Mouse (Mus musculus) intestine, postnatal 0 days (tissue): ENCODE measurements at regions not wholly inside any gene's neighbourhood (a gene's known extent, or its start where the extent isn't known, plus 50 kb on each side); places are given as distances from the start of the nearest gene placed in this dataset.

Source experiments
- ATAC-seq: fragments of 200-750 bp; cut with Nextera tagmentation; 2 replicates; pipeline ENCODE4 v1.8.0; 2017; ENCODE audit warnings: mild to moderate bottlenecking, moderate TSS enrichment, moderate library complexity
- H3K27ac ChIP-seq: fragments of 300-500 bp; sonication (generic); 2 replicates; pipeline ENCODE4 v1.5.1; 2014; ENCODE audit warnings: mild to moderate bottlenecking, low read depth, low read length, moderate library complexity
- H3K27me3 ChIP-seq: fragments of 300-500 bp; sonication (generic); replicated peaks from 2 replicates; pipeline ENCODE4 v1.6.1; 2014; ENCODE audit warnings: low read length, mixed read lengths; ENCODE audit not compliant: control insufficient read depth, insufficient read depth
- H3K36me3 ChIP-seq: fragments of 300-500 bp; sonication (generic); 2 replicates; pipeline ENCODE4 v1.6.1; 2014; ENCODE audit warnings: mild to moderate bottlenecking, moderate library complexity; ENCODE audit not compliant: control insufficient read depth, insufficient read depth
- H3K4me1 ChIP-seq: fragments of 300-500 bp; sonication (generic); replicated peaks from 2 replicates; pipeline ENCODE4 v1.6.1; 2014; ENCODE audit warnings: antibody characterized with exemption, low read length, mixed read lengths; ENCODE audit not compliant: control insufficient read depth, insufficient read depth
- H3K4me2 ChIP-seq: fragments of 300-500 bp; sonication (generic); replicated peaks from 2 replicates; pipeline ENCODE4 v1.6.1; 2014; ENCODE audit warnings: low read depth, mild to moderate bottlenecking, moderate library complexity
- H3K4me3 ChIP-seq: fragments of 300-500 bp; sonication (generic); 2 replicates; pipeline ENCODE4 v1.5.1; 2014; ENCODE audit warnings: low read depth, low read length
- H3K9ac ChIP-seq: fragments of 300-500 bp; sonication (generic); 2 replicates; pipeline ENCODE4 v1.6.1; 2014; ENCODE audit warnings: mild to moderate bottlenecking, low read depth, low read length
- H3K9me3 ChIP-seq: fragments of 300-500 bp; sonication (generic); 2 replicates; pipeline ENCODE4 v1.6.1; 2016; ENCODE audit warnings: mixed run types; ENCODE audit not compliant: control insufficient read depth
- CTCF ChIP-seq: sonication (generic); IDR thresholded peaks from 2 replicates; pipeline ENCODE4 v1.5.1; 2016; ENCODE audit warnings: low read depth, mild to moderate bottlenecking, control low read depth, antibody characterized with exemption, moderate library complexity
- WGBS: fragments of 180-500 bp; shearing (Covaris S2); extraction: QIAGEN DNeasy Blood & Tissue Kit; methylation state at CpG from one replicate; pipeline ENCODE4 v1.1.7; 2014; 5-methylcytosine and 5-hydroxymethylcytosine counted together

GRCm38 (mm10) chr4:7581931-7582330, 656.9 kb downstream of the Car8 start:
- H3K9me3 ChIP-seq = no peaks in the 10 kb centered on the region
- no peak for ATAC-seq
- H3K4me1 ChIP-seq = no peaks in the 10 kb centered on the region
- TF ChIP-seq CTCF = no peak
- H3K27me3 ChIP-seq = no peaks in the 10 kb centered on the region
- H3K4me3 ChIP-seq = no peak overlapping the region
- no peak overlapping the region for H3K4me2 ChIP-seq
- H3K9ac ChIP-seq = no peak overlapping the region
- H3K36me3 ChIP-seq = no peaks in the 10 kb centered on the region
- 82% methylated on average over 4 of the region's 4 CpGs for WGBS
- no peak overlapping the region for H3K27ac ChIP-seq

- ATAC-seq = no peak
- Histone ChIP-seq H3K27me3 (no peaks in the 10 kb centered on the region), H3K4me3 (no peak overlapping the region), H3K9ac (no peak overlapping the region), H3K9me3 (no peaks in the 10 kb centered on the region), H3K36me3 (no peaks in the 10 kb centered on the region), H3K4me1 (no peaks in the 10 kb centered on the region), H3K27ac (no peak overlapping the region), H3K4me2 (0 out of 2 replicates have a peak overlapping the region, but pooled peaks have one; percentile 1)
- 41% methylated on average over 8 of the region's 8 CpGs for WGBS
- no peak for TF ChIP-seq CTCF
Observed at GRCm38 (mm10) chr4:7581220-7581916, 657.5 kb downstream of the Car8 start.

GRCm38 (mm10) chr4:7580554-7581219, 658.2 kb downstream of the Car8 start:
- 39% methylated on average over 10 of the region's 10 CpGs for WGBS

GRCm38 (mm10) chr4:7574011-7574410, 664.8 kb downstream of the Car8 start:
- Histone ChIP-seq H3K4me2 (no peak overlapping the region), H3K4me1 (no peaks in the 10 kb centered on the region), H3K4me3 (no peak overlapping the region), H3K27me3 (no peaks in the 10 kb centered on the region), H3K9me3 (no peaks in the 10 kb centered on the region), H3K9ac (no peak overlapping the region), H3K36me3 (no peaks in the 10 kb centered on the region), H3K27ac (no peak overlapping the region)
- WGBS = 80% methylated on average over 2 of the region's 2 CpGs
- TF ChIP-seq CTCF = no peak
- ATAC-seq = no peak

More at GRCm38 (mm10) chr4:7580554-7581219, 658.2 kb downstream of the Car8 start:
- no peak overlapping the region for H3K4me3 ChIP-seq
- H3K36me3 ChIP-seq = no peaks in the 10 kb centered on the region
- H3K27ac ChIP-seq = no peak overlapping the region
- TF ChIP-seq CTCF = no peak
- ATAC-seq = no peak
- H3K27me3 ChIP-seq = no peaks in the 10 kb centered on the region
- H3K9me3 ChIP-seq = no peaks in the 10 kb centered on the region
- no peaks in the 10 kb centered on the region for H3K4me1 ChIP-seq
- H3K4me2 ChIP-seq = peak overlapping the region; percentile 1; the same call in 1 of the 2 replicates
- no peak overlapping the region for H3K9ac ChIP-seq

GRCm38 (mm10) chr4:7567687-7568393, 671.0 kb downstream of the Car8 start:
- Histone ChIP-seq H3K9me3 (no peaks in the 10 kb centered on the region), H3K27ac (no peak overlapping the region), H3K4me3 (no peak overlapping the region), H3K4me2 (no peak overlapping the region), H3K9ac (no peak overlapping the region), H3K27me3 (no peaks in the 10 kb centered on the region), H3K4me1 (no peaks in the 10 kb centered on the region), H3K36me3 (no peaks in the 10 kb centered on the region)
- 39% methylated on average over 6 of the region's 6 CpGs for WGBS
- no peak for ATAC-seq
- TF ChIP-seq CTCF = no peak
